Mouse (Mus musculus) forebrain, embryonic 10.5 days (tissue): ENCODE data around the gene Dtd2. TPM values are rescaled to one million over a fixed set of nuclear protein-coding genes. Genes with fewer than 3 reads are reported as not detected.
A peak's percentile ranks its signal among the peaks of the same experiment; 100 is the strongest.

Experiments used
- DNase-seq: peaks from one replicate; pipeline ENCODE4 v3.0.0-alpha.2; 2017; ENCODE audit warnings: low spot score; ENCODE audit errors: extremely low spot score
- H3K27ac ChIP-seq: fragments of 300-500 bp; sonication (generic); 2 replicates; pipeline ENCODE4 v1.5.1; 2016; ENCODE audit warnings: mild to moderate bottlenecking
- H3K27me3 ChIP-seq: fragments of 300-500 bp; sonication (generic); 2 replicates; pipeline ENCODE4 v1.6.1; 2016; ENCODE audit warnings: mild to moderate bottlenecking; ENCODE audit not compliant: poor library complexity, severe bottlenecking
- H3K36me3 ChIP-seq: fragments of 300-500 bp; sonication (generic); replicated peaks from 2 replicates; pipeline ENCODE4 v1.6.1; 2016; ENCODE audit warnings: mild to moderate bottlenecking, moderate library complexity
- H3K4me1 ChIP-seq: fragments of 300-500 bp; sonication (generic); 2 replicates; pipeline ENCODE4 v1.6.1; 2016
- H3K4me3 ChIP-seq: fragments of 300-500 bp; sonication (generic); 2 replicates; pipeline ENCODE4 v1.5.1; 2016; ENCODE audit warnings: mild to moderate bottlenecking, moderate library complexity
- H3K9me3 ChIP-seq: fragments of 300-500 bp; sonication (generic); 2 replicates; pipeline ENCODE4 v1.6.1; 2016; ENCODE audit warnings: mild to moderate bottlenecking, moderate library complexity
- WGBS: fragments of 180-500 bp; shearing (Covaris S2); methylation state at CpG from one replicate; pipeline ENCODE4 v1.1.7; 2016; 5-methylcytosine and 5-hydroxymethylcytosine counted together
- polyA plus RNA-seq: library from polyadenylated mRNA; unstranded; fragments of >200 nt; fragmentation: Nextera tagmentation; extraction: Ambion mirVana; gene quantifications from 2 replicates; pipeline ENCODE4 v1.2.1, GENCODE M21; 2016

Dtd2 gene
- polyA plus RNA-seq, 1 experiment from 2014 or later, result 31.2 TPM

DNA sequence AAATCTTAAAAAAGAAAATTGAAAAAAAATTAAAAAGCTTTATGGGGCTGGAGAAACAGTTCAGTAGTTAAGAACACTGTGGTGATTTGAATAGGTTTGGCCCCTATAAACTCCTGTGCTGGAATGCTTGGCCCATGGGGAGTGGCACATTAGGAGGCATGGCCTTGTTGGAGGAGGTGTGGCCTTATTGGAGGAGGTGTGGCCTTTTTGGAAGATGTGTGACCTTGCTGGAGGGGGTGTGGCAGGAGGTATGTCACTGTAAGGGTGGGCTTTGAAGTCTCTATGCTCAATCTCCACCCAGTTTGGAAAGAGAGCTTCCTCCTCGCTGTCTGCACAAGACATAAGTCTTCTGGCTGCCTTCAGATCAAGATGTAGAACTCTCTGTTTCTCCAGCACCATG lies 31.9 kb downstream of the Dtd2 start:
- WGBS, result 93% methylated on average over 1 of the region's 1 CpGs
- H3K27me3 ChIP-seq, result no peaks in the 10 kb centered on the region
- no peak overlapping the region for H3K27ac ChIP-seq
- DNase-seq, result no peak
- no peak overlapping the region for H3K4me3 ChIP-seq
- H3K9me3 ChIP-seq, result peaks cover 3% of the 10 kb centered on the region; the same call in 1 of the 2 replicates
- peaks cover 16% of the 10 kb centered on the region for H3K4me1 ChIP-seq
- no peaks in the 10 kb centered on the region for H3K36me3 ChIP-seq

DNA sequence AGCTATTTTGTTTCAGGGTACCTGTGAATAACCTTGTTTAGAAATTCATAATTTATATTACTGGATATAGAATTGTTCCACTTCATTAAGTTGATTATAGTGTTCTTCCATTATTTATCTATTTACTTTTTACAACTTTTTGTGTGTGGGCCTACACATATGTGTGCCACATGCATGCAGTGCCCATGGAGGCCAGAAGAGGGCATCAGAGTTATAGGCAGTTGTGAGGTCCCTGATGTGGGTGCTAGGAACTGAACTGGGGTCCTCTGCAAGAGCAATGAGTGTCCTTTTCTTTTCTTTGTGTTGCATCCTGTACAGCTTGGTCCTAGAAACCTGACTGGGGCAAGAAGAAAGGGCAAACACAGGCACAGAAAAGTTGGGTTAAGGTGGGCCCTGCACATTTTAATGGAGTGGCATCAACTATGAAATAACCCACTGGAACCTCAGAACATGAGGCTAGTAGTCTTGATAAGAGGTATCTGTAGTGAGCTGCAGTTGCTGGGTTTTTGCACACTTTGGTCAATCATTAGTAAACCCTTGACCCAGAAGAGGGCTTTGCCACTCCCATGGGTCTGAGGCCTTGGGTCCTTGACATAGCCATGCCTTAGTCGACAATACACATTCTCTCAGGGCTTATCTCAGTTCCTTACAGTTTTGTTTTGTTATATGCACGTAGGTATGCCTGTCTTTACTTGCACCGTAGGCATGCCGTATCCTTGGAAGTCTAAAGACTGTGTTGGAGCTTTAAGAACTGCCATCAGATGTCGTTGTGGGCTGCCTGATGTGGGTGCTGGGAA lies 33.8 kb downstream of the Dtd2 start:
- no peak overlapping the region for H3K27ac ChIP-seq
- H3K9me3 ChIP-seq, result peaks cover 3% of the 10 kb centered on the region; the same call in 1 of the 2 replicates
- DNase-seq, result no peak
- H3K27me3 ChIP-seq, result no peaks in the 10 kb centered on the region
- H3K36me3 ChIP-seq, result no peaks in the 10 kb centered on the region
- no peak overlapping the region for H3K4me3 ChIP-seq
- peaks cover 18% of the 10 kb centered on the region for H3K4me1 ChIP-seq
- 92% methylated on average over 5 of the region's 5 CpGs for WGBS

DNA sequence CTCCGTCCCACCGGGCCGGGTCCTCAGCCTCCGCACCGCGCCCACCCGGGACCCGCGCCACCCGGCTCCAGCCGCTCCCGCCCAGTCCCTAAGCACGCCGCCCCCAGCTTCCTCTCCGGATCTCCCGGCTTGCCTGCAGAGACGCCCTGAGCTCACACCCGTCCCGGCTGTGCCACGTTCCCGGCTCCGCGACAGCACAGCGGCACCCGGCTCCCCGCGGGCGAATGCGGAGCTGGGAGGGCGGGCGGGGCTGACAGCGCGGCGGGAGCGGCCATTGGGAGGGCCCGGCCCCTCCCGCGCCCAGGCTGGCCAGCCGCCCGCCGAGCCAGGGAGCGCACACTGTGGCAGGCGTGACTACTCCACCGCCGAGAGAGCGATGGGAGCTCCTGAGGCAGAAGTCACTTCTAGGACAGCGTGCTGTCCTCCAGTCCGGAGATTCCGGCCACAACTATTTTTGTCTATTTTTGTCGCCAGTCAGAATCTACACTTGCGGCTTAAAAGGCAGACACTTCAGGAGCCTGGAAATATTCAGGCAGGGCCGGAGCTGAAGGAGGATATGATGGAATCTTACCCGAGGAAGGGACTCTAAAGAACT lies 35.1 kb downstream of the Dtd2 start, which contains the start of gene Heatr5a:
Gene Heatr5a, minus strand, starts transcription at position 252 of the 595 bp plus-strand sequence.
- Histone ChIP-seq H3K4me1 (peaks cover 18% of the 10 kb centered on the region), H3K36me3 (no peaks in the 10 kb centered on the region), H3K4me3 (peak within 1 kb of the TSS; percentile 95), H3K27me3 (no peaks in the 10 kb centered on the region), H3K27ac (peak within 1 kb of the TSS; percentile 94), H3K9me3 (peaks cover 3% of the 10 kb centered on the region; the same call in 1 of the 2 replicates)
- DNase-seq, result peak; percentile 81
- WGBS, result 1% methylated on average over 53 of the region's 53 CpGs

DNA sequence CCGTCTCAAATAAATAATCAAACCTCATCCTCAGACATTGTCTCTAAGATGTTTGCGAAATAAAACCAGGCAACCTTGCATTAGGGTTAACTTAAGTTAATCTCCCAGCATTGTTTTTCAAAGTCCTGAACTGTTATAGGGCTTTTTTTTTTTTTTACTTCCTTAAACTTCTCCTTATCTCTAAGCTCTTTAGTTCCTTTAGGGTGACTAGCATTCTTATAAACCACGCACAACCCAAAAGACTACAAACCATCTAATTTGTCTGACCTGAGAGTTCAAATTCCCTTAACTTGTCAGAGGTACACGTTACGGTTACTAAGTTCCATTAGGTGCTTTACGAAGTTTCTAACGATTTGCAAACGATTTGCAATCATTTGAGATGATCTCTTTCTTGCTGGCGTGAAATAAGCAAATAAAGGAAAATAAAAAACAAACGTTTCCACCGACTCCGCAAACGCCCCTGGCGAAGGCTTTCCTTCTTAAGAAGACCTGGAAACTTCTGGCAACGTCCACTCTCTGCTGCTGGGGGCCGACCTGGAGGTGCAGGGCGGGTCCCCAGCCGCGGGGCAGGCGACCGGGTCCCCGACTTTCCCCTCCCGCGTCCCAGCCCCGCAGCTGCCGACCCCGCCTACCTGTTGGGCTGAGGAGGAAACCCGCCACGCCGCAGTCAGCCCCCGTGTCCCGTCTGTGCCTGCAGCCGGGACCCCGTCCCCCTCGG lies 35.8 kb downstream of the Dtd2 start:
- no peaks in the 10 kb centered on the region for H3K36me3 ChIP-seq
- peak overlapping the region; percentile 94 for H3K27ac ChIP-seq
- peaks cover 3% of the 10 kb centered on the region; the same call in 1 of the 2 replicates for H3K9me3 ChIP-seq
- H3K27me3 ChIP-seq, result no peaks in the 10 kb centered on the region
- peaks cover 18% of the 10 kb centered on the region for H3K4me1 ChIP-seq
- WGBS, result 2% methylated on average over 35 of the region's 35 CpGs
- H3K4me3 ChIP-seq, result peak overlapping the region; percentile 95
- no peak for DNase-seq

DNA sequence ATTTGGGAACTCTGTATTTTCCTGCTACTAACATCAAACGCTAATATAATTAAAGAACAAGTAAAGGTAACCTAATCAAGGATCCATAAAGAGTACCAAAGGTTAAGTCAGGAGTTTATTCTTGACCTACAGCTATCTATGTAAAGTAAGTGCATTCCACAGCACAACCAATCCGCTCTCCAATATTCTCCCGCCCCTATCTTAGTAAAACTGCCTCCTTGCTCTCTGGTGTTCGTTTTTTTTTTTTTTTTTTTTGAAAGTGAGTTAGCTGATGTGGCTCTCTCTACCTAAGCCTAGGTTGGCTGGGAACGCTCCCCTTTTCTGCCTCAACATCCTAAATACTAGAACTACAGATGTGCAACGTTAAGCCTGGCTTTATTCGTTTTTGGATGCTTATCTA lies 36.4 kb downstream of the Dtd2 start:
- Histone ChIP-seq H3K4me1 (peaks cover 18% of the 10 kb centered on the region), H3K27ac (no peak overlapping the region), H3K9me3 (peaks cover 3% of the 10 kb centered on the region; the same call in 1 of the 2 replicates), H3K4me3 (peak overlapping the region; percentile 95; the same call in 1 of the 2 replicates), H3K27me3 (no peaks in the 10 kb centered on the region), H3K36me3 (no peaks in the 10 kb centered on the region)
- WGBS, result 28% methylated on average over 7 of the region's 7 CpGs
- DNase-seq, result no peak

DNA sequence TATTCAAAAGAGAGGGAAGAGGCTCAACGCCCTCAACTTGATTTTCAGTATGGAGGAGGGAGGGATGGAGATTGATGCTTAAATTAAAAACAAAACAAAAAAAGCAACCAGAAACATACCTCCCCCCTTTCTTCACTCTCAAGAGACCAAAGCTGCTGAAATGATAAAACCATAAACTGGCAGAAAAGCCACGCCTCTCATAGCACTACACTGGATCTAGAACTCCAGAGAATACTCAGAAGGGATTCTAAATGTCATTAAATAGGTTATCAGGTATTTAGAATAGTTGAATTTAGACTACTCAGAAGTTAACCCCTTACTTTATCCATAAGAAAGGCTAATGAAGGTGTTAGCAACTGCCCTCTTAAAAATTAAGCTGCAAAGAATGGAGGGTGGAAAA lies 37.2 kb downstream of the Dtd2 start:
- DNase-seq, result no peak
- no peaks in the 10 kb centered on the region for H3K36me3 ChIP-seq
- H3K27ac ChIP-seq, result no peak overlapping the region
- 90% methylated on average over 2 of the region's 2 CpGs for WGBS
- H3K4me3 ChIP-seq, result no peak overlapping the region
- peaks cover 3% of the 10 kb centered on the region; the same call in 1 of the 2 replicates for H3K9me3 ChIP-seq
- H3K4me1 ChIP-seq, result peaks cover 18% of the 10 kb centered on the region
- H3K27me3 ChIP-seq, result no peaks in the 10 kb centered on the region

DNA sequence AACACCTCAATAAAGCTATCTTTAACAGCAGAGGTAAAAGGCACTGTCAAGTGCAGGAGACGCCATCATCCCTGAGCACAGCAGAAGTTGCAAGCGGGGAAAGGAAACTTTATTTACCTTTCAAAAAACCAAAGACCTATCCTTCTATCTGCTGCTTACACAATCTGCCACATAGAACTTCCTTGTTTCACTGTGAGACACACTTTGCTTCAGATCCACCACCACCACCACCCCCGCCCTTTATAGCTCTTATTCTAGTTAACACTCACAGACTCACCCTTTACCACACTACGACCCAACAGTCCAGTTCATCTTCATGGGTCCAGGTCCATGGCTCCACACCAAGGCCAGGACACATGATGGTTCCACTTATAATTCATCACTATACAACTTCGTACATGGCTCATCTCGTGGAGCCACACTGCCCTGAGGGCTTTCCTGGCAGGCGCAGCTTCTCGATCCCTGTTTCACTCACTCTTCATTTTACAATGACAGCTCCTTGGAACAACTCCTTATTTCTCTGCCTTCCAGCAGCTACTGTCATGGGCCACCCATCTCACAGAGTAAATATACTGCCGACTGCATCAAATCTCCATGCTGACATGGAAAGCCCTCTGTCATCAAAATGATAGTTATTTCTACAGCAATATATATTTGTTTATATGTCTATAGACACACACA lies 38.2 kb downstream of the Dtd2 start:
- no peak overlapping the region for H3K4me3 ChIP-seq
- peaks cover 3% of the 10 kb centered on the region; the same call in 1 of the 2 replicates for H3K9me3 ChIP-seq
- no peaks in the 10 kb centered on the region for H3K27me3 ChIP-seq
- H3K36me3 ChIP-seq, result no peaks in the 10 kb centered on the region
- WGBS, result 91% methylated on average over 9 of the region's 9 CpGs
- H3K27ac ChIP-seq, result no peak overlapping the region
- peaks cover 18% of the 10 kb centered on the region for H3K4me1 ChIP-seq
- no peak for DNase-seq

DNA sequence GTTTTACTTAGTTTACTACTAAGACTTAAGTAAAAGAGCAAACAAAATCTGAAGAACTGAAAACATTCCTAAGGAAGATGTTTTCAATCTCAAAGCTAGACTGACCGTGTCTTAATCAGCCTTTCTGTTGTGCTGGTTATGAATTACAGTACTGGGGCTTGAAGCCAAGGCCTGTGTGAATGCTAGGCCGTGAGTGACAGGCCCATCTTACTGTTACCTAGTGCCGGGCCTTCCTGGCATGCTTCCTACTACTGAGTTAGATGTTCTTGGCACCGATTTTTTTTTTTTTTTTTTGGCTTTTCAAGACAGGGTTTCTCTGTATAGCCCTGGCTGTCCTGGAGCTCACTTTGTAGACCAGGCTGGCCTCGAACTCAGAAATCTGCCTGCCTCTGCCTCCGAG lies 48.7 kb downstream of the Dtd2 start:
- Histone ChIP-seq H3K27ac (no peak overlapping the region), H3K27me3 (no peaks in the 10 kb centered on the region), H3K36me3 (peaks cover 68% of the 10 kb centered on the region), H3K4me1 (peaks cover 5% of the 10 kb centered on the region; the same call in 1 of the 2 replicates), H3K9me3 (no peaks in the 10 kb centered on the region), H3K4me3 (no peak overlapping the region)
- 93% methylated on average over 6 of the region's 6 CpGs for WGBS
- no peak for DNase-seq

DNA sequence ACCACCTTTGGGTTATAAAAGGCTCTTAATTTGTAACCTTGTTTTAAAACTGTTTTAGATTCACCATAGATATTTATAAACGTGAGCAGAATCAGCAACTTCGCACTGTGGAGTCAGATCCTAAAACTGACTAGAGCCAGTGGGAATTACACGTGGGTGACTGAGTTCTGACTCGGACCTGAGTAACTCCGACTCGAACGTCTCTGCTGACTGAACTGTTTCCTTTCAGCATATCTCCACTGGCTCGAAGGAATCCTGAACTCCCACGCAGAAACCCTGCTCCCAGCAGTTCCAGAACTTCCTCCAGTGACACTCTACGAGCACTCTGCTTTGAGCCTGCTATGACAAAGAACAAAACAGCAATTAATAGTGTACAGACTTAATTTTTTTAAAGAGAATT lies 54.0 kb downstream of the Dtd2 start:
- Histone ChIP-seq H3K27ac (no peak overlapping the region), H3K36me3 (peaks cover 87% of the 10 kb centered on the region), H3K4me3 (no peak overlapping the region), H3K4me1 (peaks cover 5% of the 10 kb centered on the region; the same call in 1 of the 2 replicates), H3K27me3 (no peaks in the 10 kb centered on the region), H3K9me3 (peaks cover 4% of the 10 kb centered on the region; the same call in 1 of the 2 replicates)
- 88% methylated on average over 10 of the region's 10 CpGs for WGBS
- no peak for DNase-seq

DNA sequence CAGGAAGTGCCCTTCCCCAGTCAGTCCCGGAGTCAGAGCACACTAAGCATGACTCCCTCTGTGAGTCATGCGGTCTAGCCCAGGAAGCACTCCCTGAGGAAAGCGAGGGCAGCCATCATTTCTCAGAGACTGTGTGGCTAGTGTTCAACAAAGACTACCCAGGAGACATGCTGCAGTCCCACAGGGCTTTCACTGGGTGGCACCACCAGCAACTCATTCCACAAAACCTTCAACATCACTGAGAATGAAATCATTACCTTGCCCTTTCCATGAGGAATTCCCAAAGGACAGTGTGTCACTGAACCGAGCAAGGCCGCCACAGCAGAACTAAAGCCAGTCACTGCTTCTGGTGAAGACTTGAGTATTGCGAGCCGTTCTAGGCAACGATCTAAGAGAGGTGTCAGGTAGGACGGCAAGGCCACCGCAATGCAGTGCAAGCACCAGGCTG lies 58.8 kb downstream of the Dtd2 start:
- Histone ChIP-seq H3K36me3 (peaks cover 69% of the 10 kb centered on the region), H3K4me1 (peaks cover 13% of the 10 kb centered on the region; the same call in 1 of the 2 replicates), H3K27ac (no peak overlapping the region), H3K9me3 (peaks cover 4% of the 10 kb centered on the region; the same call in 1 of the 2 replicates), H3K4me3 (no peak overlapping the region), H3K27me3 (no peaks in the 10 kb centered on the region)
- DNase-seq, result no peak
- WGBS, result 90% methylated on average over 10 of the region's 10 CpGs

DNA sequence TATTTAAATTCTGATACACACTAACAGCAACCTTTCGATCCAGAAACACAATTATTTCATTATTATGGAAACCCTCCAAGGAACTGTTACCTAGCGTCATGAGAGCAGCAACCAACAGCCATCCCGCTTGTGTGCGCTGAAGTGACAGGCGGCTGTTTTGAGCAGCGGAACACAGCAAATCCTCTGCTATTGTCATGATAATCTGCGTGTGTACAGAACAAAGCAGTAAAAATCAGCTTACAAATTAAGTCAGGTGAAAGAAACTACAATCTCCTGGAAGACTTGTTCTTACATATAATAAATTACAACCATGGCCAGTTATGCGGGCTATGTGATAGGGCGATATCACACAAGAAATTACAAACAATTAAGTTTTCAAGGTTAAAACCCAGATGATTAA lies 61.0 kb downstream of the Dtd2 start:
- Histone ChIP-seq H3K27ac (no peak overlapping the region), H3K27me3 (no peaks in the 10 kb centered on the region), H3K4me3 (no peak overlapping the region), H3K4me1 (peaks cover 13% of the 10 kb centered on the region; the same call in 1 of the 2 replicates), H3K36me3 (peaks cover 51% of the 10 kb centered on the region), H3K9me3 (peaks cover 4% of the 10 kb centered on the region; the same call in 1 of the 2 replicates)
- 73% methylated on average over 9 of the region's 9 CpGs for WGBS
- no peak for DNase-seq

DNA sequence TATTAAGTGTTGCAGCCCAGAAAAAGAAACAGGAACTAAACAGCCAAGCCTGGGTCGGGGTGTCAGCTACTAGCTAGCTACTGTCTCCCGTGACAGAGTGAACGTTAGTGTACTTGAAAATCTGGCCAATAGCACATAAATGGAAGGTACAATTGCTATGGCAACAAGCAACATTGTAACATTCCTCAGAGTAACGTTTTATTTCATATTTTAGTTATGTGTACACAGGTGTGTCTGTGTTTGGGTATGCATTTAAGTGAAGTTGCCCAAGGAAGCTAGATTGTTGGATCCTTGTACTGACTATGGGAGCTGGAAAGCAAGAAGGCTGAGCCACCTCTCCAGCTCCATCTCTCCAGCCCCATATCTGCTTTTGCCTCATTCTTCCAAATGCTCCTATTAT lies 66.5 kb downstream of the Dtd2 start:
- H3K27ac ChIP-seq, result no peak overlapping the region
- WGBS, result 89% methylated on average over 4 of the region's 4 CpGs
- H3K36me3 ChIP-seq, result peaks cover 34% of the 10 kb centered on the region
- no peaks in the 10 kb centered on the region for H3K9me3 ChIP-seq
- no peak overlapping the region for H3K4me3 ChIP-seq
- no peaks in the 10 kb centered on the region for H3K27me3 ChIP-seq
- DNase-seq, result no peak
- no peaks in the 10 kb centered on the region for H3K4me1 ChIP-seq
